Comparison of ENCODE assay signal across 8 mouse cellular contexts in the genomic region with DNA sequence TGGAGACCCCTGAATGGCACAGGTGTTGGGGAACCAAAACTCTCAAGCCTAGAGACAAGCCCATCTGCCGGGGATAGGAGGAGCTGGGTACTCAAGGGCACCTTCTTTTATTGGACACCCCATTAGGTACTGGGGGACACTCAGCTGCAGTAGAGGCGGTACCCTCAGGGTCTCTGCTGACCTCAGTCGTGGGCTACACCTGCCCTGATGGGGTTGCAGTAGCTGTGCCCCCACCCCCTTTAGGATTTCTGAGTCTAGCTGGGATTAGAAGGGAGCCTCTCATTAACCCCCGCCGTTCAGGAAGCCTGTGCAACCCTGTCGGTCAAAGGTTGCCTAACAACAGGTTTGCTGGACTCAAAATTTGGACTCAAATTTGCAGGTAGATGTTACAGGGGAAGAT. TPM values are rescaled to one million over a fixed set of nuclear protein-coding genes. Genes with fewer than 3 reads are reported as not detected.
A peak's percentile ranks its signal among the peaks of the same experiment; 100 is the strongest.
DNase-seq lines count a peak whose midpoint lies in the region; ATAC-seq and TF ChIP-seq lines count a peak whose summit lies in the region.
"Had no signal": no experiment of that assay in that cellular context is flagged by ENCODE, and none has a peak within 500 bp of the region (broad histone marks: within the 10 kb centered on the region; RNA-seq: fewer than 3 reads in every experiment).

No protein-coding gene starts in this region.

- no peak for ATAC-seq in kidney, postnatal 0 days (replicated peaks; ENCODE audit: low FRiP score, low read depth)
- ATAC-seq in forebrain, embryonic 12.5 days (ENCODE audit: low FRiP score): no peak
- ATAC-seq in intestine, embryonic 16.5 days: no peak
- no peak for ATAC-seq in neural tube, embryonic 13.5 days (ENCODE audit: low read depth)

- H3K9me3 ChIP-seq in kidney, postnatal 0 days (replicated peaks; ENCODE audit: low read length): no peaks in the 10 kb centered on the region
- H3K9me3 ChIP-seq in forebrain, embryonic 12.5 days: no peaks in the 10 kb centered on the region
- no peaks in the 10 kb centered on the region for H3K9me3 ChIP-seq in intestine, embryonic 16.5 days (ENCODE audit: control insufficient read depth, low read length)
- no peaks in the 10 kb centered on the region for H3K9me3 ChIP-seq in neural tube, embryonic 13.5 days

- H3K36me3 ChIP-seq in kidney, postnatal 0 days (ENCODE audit: insufficient read depth, low read length): no peaks in the 10 kb centered on the region
- H3K36me3 ChIP-seq in forebrain, embryonic 12.5 days (replicated peaks): peaks cover 6% of the 10 kb centered on the region; the same call in 1 of the 2 replicates
- no peaks in the 10 kb centered on the region for H3K36me3 ChIP-seq in intestine, embryonic 16.5 days (ENCODE audit: control insufficient read depth, insufficient read depth, low read length)
- H3K36me3 ChIP-seq in neural tube, embryonic 13.5 days: no peaks in the 10 kb centered on the region

- H3K4me3 ChIP-seq in kidney, postnatal 0 days (replicated peaks; ENCODE audit: low read depth, low read length): peak overlapping the region; percentile 62
- H3K4me3 ChIP-seq in forebrain, embryonic 12.5 days (replicated peaks): peak overlapping the region; percentile 75
- 0 out of 2 replicates have a peak overlapping the region, but pooled peaks have one; percentile 3 for H3K4me3 ChIP-seq in intestine, embryonic 16.5 days (ENCODE audit: low read length)
- peak overlapping the region; percentile 76 for H3K4me3 ChIP-seq in neural tube, embryonic 13.5 days
- no peak overlapping the region for H3K4me3 ChIP-seq in layer of hippocampus, adult 2 months

- WGBS in kidney, postnatal 0 days: 29% methylated on average over 6 of the region's 6 CpGs
- 6% methylated on average over 6 of the region's 6 CpGs for WGBS in forebrain, embryonic 12.5 days
- 19% methylated on average over 6 of the region's 6 CpGs for WGBS in intestine, embryonic 16.5 days
- 7% methylated on average over 6 of the region's 6 CpGs for WGBS in neural tube, embryonic 13.5 days

- H3K27ac ChIP-seq in kidney, postnatal 0 days: no peak overlapping the region
- H3K27ac ChIP-seq in forebrain, embryonic 12.5 days: no peak overlapping the region
- H3K27ac ChIP-seq in intestine, embryonic 16.5 days (ENCODE audit: low read length): no peak overlapping the region
- 0 out of 2 replicates have a peak overlapping the region, but pooled peaks have one; percentile 13 for H3K27ac ChIP-seq in neural tube, embryonic 13.5 days (replicated peaks)
- no peak overlapping the region for H3K27ac ChIP-seq in layer of hippocampus, adult 2 months

- no peak for TF ChIP-seq CTCF in kidney, postnatal 0 days (IDR thresholded peaks at IDR 0.05; ENCODE audit: low read depth)
- no peak for TF ChIP-seq CTCF in layer of hippocampus, adult 2 months (conservative IDR thresholded peaks at IDR 0.05)

- H3K27me3 ChIP-seq in kidney, postnatal 0 days (ENCODE audit: insufficient read depth, low read length): no peaks in the 10 kb centered on the region
- H3K27me3 ChIP-seq in forebrain, embryonic 12.5 days: peaks cover 32% of the 10 kb centered on the region
- H3K27me3 ChIP-seq in intestine, embryonic 16.5 days (replicated peaks; ENCODE audit: control insufficient read depth, insufficient read depth, low read length): peaks cover 28% of the 10 kb centered on the region
- 0 out of 2 replicates have a peak, but pooled peaks cover 10% of the 10 kb centered on the region for H3K27me3 ChIP-seq in neural tube, embryonic 13.5 days

- peak overlapping the region; percentile 18; the same call in 1 of the 2 replicates for H3K9ac ChIP-seq in kidney, postnatal 0 days (ENCODE audit: low read depth, low read length)
- H3K9ac ChIP-seq in forebrain, embryonic 12.5 days: peak overlapping the region; percentile 85
- no peak overlapping the region for H3K9ac ChIP-seq in intestine, embryonic 16.5 days (ENCODE audit: low read depth, low read length)
- H3K9ac ChIP-seq in neural tube, embryonic 13.5 days: peak overlapping the region; percentile 91

- H3K4me2 ChIP-seq in kidney, postnatal 0 days (ENCODE audit: low read length): peak overlapping the region; percentile 96
- H3K4me2 ChIP-seq in forebrain, embryonic 12.5 days: peak overlapping the region; percentile 93
- peak overlapping the region; percentile 12; the same call in 1 of the 2 replicates for H3K4me2 ChIP-seq in intestine, embryonic 16.5 days (ENCODE audit: low read depth, low read length)
- peak overlapping the region; percentile 81 for H3K4me2 ChIP-seq in neural tube, embryonic 13.5 days

- H3K4me1 ChIP-seq in kidney, postnatal 0 days (replicated peaks; ENCODE audit: insufficient read depth, low read length): peaks cover 33% of the 10 kb centered on the region; the same call in 1 of the 2 replicates
- H3K4me1 ChIP-seq in forebrain, embryonic 12.5 days: peaks cover 86% of the 10 kb centered on the region
- H3K4me1 ChIP-seq in intestine, embryonic 16.5 days (ENCODE audit: control insufficient read depth, insufficient read depth, low read length): peaks cover 24% of the 10 kb centered on the region
- peaks cover 84% of the 10 kb centered on the region for H3K4me1 ChIP-seq in neural tube, embryonic 13.5 days (replicated peaks)

- no peak for DNase-seq in kidney, postnatal 0 days (ENCODE audit: low spot score)
- DNase-seq in kidney, postnatal 10 days: no peak
- no peak for DNase-seq in left cerebral cortex, postnatal 4 days
- no peak for DNase-seq in layer of hippocampus, adult 2 months (ENCODE audit: low spot score in 2 of 2)
- DNase-seq: cerebellum, adult 2 months had no signal

- intact Hi-C loops in left cerebral cortex, postnatal 4 days (cut with DNase I): no loop called here

RNA-seq across cellular contexts. Expression of a gene that starts 2.3 kb away (rescaled TPM):
- polyA plus RNA-seq in kidney, postnatal 0 days (2015; fragmentation: Nextera tagmentation; extraction: Ambion mirVana): 14.2 and 14.7 TPM in 2 replicates
- 6.9 and 7.0 TPM in 2 replicates for polyA plus RNA-seq in forebrain, embryonic 12.5 days (2016; fragmentation: Nextera tagmentation; extraction: Ambion mirVana)
- polyA plus RNA-seq in intestine, embryonic 16.5 days (2015; fragmentation: Nextera tagmentation; extraction: Ambion mirVana): 1.0 and 1.1 TPM in 2 replicates
- 5.2 and 5.6 TPM in 2 replicates for polyA plus RNA-seq in neural tube, embryonic 13.5 days (2015; fragmentation: Nextera tagmentation; extraction: Ambion mirVana)
- 10 to 100 TPM; 15.0 to 15.9 TPM for total RNA-seq in left cerebral cortex, postnatal 4 days (2021)
- total RNA-seq in layer of hippocampus, adult 2 months (2021): 1 to 10 TPM; 1.1 TPM

RNA-seq across cellular contexts. Expression of a gene that starts 32.7 kb away (rescaled TPM):
- 30.4 and 32.4 TPM in 2 replicates for polyA plus RNA-seq in kidney, postnatal 0 days (2015; fragmentation: Nextera tagmentation; extraction: Ambion mirVana)
- 43.6 and 44.7 TPM in 2 replicates for polyA plus RNA-seq in forebrain, embryonic 12.5 days (2016; fragmentation: Nextera tagmentation; extraction: Ambion mirVana)
- polyA plus RNA-seq in intestine, embryonic 16.5 days (2015; fragmentation: Nextera tagmentation; extraction: Ambion mirVana): 22.1 and 23.7 TPM in 2 replicates
- polyA plus RNA-seq in neural tube, embryonic 13.5 days (2015; fragmentation: Nextera tagmentation; extraction: Ambion mirVana): 41.4 and 46.0 TPM in 2 replicates
- 10 to 100 TPM; 85.8 to 90.7 TPM for total RNA-seq in left cerebral cortex, postnatal 4 days (2021)
- total RNA-seq in layer of hippocampus, adult 2 months (2021): 100 to 1,000 TPM; 104 to 106 TPM

Comparison
In these comparisons a context has a peak if more than half of its experiments do, and no peak if none do; other contexts are left out.
1. H3K4me2 ChIP-seq: peak in every context shown above with its lines; median percentile 96 in kidney, postnatal 0 days; 93 in forebrain, embryonic 12.5 days; 81 in neural tube, embryonic 13.5 days; 12 in intestine, embryonic 16.5 days.